Mouse (Mus musculus): Measurements from ENCODE around the gene Rft1. TPM values are rescaled to one million over a fixed set of nuclear protein-coding genes. Genes with fewer than 3 reads are reported as not detected.

Gene Rft1
- polyA plus RNA-seq, 1 experiment: 8.1 TPM

DNA sequence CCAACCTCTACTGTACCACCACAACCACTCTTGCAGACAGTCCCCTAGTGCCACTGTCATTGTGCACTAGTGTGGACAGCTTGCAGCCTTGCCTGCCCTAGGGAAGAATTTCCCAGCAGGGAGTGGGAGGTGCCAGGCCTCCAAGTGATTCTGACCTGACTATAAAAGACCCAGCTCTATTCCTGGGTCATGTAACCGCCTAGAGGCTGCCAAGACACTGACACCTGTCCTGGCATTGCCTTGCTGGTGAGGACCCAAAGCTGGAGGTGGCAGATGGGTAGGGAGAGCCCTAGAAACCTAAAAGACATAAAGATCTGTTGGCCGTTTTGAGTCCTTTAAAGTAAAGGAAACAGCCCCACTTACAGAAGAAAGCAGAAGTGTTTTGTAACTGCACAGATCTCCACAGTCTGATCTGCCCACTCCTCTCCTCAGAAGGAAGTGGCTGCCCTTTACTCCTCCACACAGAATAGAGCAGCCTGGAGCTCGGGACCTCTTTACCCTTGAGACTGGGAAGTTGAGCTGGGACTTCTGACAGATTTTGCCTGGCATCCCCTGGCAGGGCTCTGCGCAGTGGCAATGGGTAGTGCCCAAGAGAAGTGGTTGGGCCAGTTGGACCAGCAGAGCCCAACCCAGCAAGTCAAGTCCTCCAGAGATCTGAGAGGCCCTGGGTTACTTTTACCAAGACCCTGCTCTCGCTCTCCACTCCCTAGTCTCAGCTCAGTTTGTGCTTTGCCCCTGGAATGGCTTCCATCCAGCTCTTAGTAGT lies 23.2 kb upstream of the Rft1 start:
- no peak for TF ChIP-seq CTCF (IDR thresholded peaks at IDR 0.05; ENCODE audit: control insufficient read depth, insufficient read depth, insufficient replicate concordance, low read depth, low read length)
- TF ChIP-seq POLR2A (IDR thresholded peaks at IDR 0.05; ENCODE audit: control insufficient read depth, low read depth, low read length): no peak
- Histone ChIP-seq H3K36me3 (ENCODE audit: control insufficient read depth, insufficient read depth, low read length) (no peaks in the 10 kb centered on the region), H3K27ac (ENCODE audit: control insufficient read depth, insufficient read depth, low read depth, low read length) (no peak overlapping the region), H3K27me3 (ENCODE audit: control insufficient read depth, insufficient read depth, low read length) (no peaks in the 10 kb centered on the region), H3K4me1 (ENCODE audit: control insufficient read depth, insufficient read depth, low read length) (peaks cover 5% of the 10 kb centered on the region), H3K4me3 (ENCODE audit: control insufficient read depth, low read depth, low read length) (no peak overlapping the region)

DNA sequence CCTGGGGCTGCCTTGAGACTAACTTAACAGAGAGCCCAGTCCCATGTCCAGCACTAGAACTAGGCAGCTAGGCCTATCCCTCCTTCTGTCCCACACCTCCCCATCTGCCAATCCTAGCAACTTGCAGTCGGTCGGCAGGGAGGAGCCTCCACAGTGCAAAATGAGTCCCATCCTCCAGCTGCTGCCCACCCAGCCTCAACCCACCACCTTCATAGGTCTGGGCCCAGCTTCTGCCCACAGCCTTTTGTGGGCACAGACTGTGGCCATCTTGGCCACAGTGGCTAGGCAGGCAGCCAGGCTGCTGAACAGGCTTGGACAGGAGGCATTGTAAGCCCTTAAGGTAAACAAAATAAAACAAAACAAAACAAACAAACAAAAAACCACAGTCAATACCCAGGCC lies 22.3 kb upstream of the Rft1 start:
- no peaks in the 10 kb centered on the region for H3K27me3 ChIP-seq (ENCODE audit: control insufficient read depth, insufficient read depth, low read length)
- no peaks in the 10 kb centered on the region for H3K36me3 ChIP-seq (ENCODE audit: control insufficient read depth, insufficient read depth, low read length)
- H3K4me1 ChIP-seq (ENCODE audit: control insufficient read depth, insufficient read depth, low read length): no peaks in the 10 kb centered on the region
- no peak overlapping the region for H3K27ac ChIP-seq (ENCODE audit: control insufficient read depth, insufficient read depth, low read depth, low read length)
- TF ChIP-seq POLR2A (IDR thresholded peaks at IDR 0.05; ENCODE audit: control insufficient read depth, low read depth, low read length) (no peak), CTCF (IDR thresholded peaks at IDR 0.05; ENCODE audit: control insufficient read depth, insufficient read depth, insufficient replicate concordance, low read depth, low read length) (no peak)
- H3K4me3 ChIP-seq (ENCODE audit: control insufficient read depth, low read depth, low read length): no peak overlapping the region

DNA sequence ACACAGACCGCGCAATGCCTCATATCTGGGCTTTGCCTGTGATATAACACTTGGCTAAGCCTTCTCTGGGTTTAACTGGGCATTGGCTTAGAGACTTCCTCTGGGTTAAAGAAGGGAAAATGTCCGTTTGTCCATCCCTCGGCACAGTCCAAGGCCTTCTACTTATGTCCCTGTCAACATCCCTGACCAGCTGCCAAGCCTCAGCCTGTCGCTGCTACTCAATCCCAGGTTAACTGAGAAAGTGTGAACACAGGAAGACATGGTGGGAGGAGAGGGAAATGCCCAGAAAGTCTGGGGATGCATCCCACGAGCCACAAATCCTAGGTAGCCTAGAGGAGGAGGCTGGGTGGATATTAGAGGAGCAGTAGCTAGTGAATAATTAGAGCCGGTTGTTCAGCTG lies 20.5 kb upstream of the Rft1 start:
- H3K4me1 ChIP-seq (ENCODE audit: control insufficient read depth, insufficient read depth, low read length): no peaks in the 10 kb centered on the region
- H3K36me3 ChIP-seq (ENCODE audit: control insufficient read depth, insufficient read depth, low read length): no peaks in the 10 kb centered on the region
- no peak overlapping the region for H3K27ac ChIP-seq (ENCODE audit: control insufficient read depth, insufficient read depth, low read depth, low read length)
- H3K27me3 ChIP-seq (ENCODE audit: control insufficient read depth, insufficient read depth, low read length): no peaks in the 10 kb centered on the region
- no peak for TF ChIP-seq POLR2A (IDR thresholded peaks at IDR 0.05; ENCODE audit: control insufficient read depth, low read depth, low read length)
- no peak for TF ChIP-seq CTCF (IDR thresholded peaks at IDR 0.05; ENCODE audit: control insufficient read depth, insufficient read depth, insufficient replicate concordance, low read depth, low read length)
- no peak overlapping the region for H3K4me3 ChIP-seq (ENCODE audit: control insufficient read depth, low read depth, low read length)

DNA sequence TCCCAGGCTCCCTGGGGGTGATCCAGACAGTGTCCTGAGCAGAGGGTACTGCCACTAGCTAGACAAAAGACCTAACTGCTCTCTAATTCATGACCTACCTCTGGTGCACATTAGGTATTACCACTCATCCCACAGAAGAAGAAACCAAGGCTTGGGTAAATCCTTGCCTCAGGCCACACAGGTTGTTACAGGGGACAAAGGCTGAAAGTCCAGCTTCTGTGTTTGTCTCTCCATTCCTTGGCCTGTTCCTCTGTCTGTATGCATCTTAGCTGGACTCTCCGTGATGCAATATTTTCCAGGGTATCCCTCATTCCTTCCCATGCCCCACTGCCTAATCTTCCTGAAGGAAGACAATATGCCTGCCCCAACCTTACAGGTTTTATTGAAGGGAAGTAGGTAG lies 19.7 kb upstream of the Rft1 start:
- Histone ChIP-seq H3K27ac (ENCODE audit: control insufficient read depth, insufficient read depth, low read depth, low read length) (no peak overlapping the region), H3K4me1 (ENCODE audit: control insufficient read depth, insufficient read depth, low read length) (no peaks in the 10 kb centered on the region), H3K27me3 (ENCODE audit: control insufficient read depth, insufficient read depth, low read length) (no peaks in the 10 kb centered on the region), H3K36me3 (ENCODE audit: control insufficient read depth, insufficient read depth, low read length) (no peaks in the 10 kb centered on the region), H3K4me3 (ENCODE audit: control insufficient read depth, low read depth, low read length) (no peak overlapping the region)
- TF ChIP-seq CTCF (IDR thresholded peaks at IDR 0.05; ENCODE audit: control insufficient read depth, insufficient read depth, insufficient replicate concordance, low read depth, low read length): no peak
- no peak for TF ChIP-seq POLR2A (IDR thresholded peaks at IDR 0.05; ENCODE audit: control insufficient read depth, low read depth, low read length)

DNA sequence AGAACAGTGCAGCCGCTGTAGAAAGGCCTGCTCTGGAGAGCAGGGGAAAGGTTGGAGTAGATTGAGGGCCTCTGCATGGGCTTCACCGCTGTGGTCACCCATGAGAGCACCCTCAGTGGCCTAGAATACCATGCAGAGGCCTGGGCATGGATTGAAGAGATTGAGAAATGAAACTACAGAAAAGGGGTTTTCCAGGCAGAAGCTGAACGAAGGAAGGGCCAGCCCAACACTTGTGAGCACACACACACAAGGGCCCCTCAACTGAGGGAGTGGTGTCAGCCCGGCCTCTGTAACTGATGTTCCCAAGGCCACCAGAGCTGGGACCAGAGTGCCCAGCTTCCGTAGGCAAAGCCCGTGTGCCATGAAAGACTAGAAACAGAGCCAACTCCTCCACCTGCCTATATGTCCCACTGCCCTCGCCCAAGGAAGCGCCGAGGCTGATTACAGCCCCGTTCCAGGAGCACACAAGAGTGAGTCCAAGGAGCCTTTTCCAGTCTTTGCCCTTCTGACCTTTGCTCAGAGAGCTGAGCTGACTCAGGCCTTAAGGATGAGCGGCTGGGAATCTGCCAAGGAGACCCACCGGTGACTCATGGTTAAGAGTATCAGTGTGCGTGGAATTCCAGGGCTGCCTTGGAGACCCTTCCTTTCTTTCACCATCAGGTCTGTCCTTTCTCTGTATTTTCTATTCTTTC lies 18.8 kb upstream of the Rft1 start:
- H3K4me3 ChIP-seq (ENCODE audit: control insufficient read depth, low read depth, low read length): no peak overlapping the region
- no peak for TF ChIP-seq POLR2A (IDR thresholded peaks at IDR 0.05; ENCODE audit: control insufficient read depth, low read depth, low read length)
- no peak for TF ChIP-seq CTCF (IDR thresholded peaks at IDR 0.05; ENCODE audit: control insufficient read depth, insufficient read depth, insufficient replicate concordance, low read depth, low read length)
- no peak overlapping the region for H3K27ac ChIP-seq (ENCODE audit: control insufficient read depth, insufficient read depth, low read depth, low read length)
- H3K4me1 ChIP-seq (ENCODE audit: control insufficient read depth, insufficient read depth, low read length): no peaks in the 10 kb centered on the region
- no peaks in the 10 kb centered on the region for H3K27me3 ChIP-seq (ENCODE audit: control insufficient read depth, insufficient read depth, low read length)
- H3K36me3 ChIP-seq (ENCODE audit: control insufficient read depth, insufficient read depth, low read length): no peaks in the 10 kb centered on the region

DNA sequence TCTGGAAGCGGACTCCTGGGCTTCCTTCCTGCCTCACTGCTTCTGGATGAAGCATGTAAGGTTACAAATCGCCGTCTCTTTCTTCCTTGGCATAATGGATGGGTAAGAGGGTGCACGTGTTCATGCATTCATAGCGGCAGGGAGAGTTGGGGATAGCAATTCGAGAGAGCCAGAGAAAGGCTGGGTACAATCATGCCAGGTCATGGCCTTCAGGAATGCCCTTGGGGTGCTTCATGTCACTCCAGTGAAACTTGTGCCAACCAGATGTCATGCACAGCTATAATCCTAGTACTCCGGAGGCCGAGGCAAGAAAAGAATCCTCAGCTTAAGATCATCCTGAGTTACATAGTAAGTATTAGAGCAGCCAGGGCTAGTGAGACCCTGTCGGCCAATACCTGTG lies 17.7 kb upstream of the Rft1 start:
- H3K36me3 ChIP-seq (ENCODE audit: control insufficient read depth, insufficient read depth, low read length): no peaks in the 10 kb centered on the region
- H3K27me3 ChIP-seq (ENCODE audit: control insufficient read depth, insufficient read depth, low read length): no peaks in the 10 kb centered on the region
- H3K4me1 ChIP-seq (ENCODE audit: control insufficient read depth, insufficient read depth, low read length): no peaks in the 10 kb centered on the region
- TF ChIP-seq POLR2A (IDR thresholded peaks at IDR 0.05; ENCODE audit: control insufficient read depth, low read depth, low read length) (no peak), CTCF (IDR thresholded peaks at IDR 0.05; ENCODE audit: control insufficient read depth, insufficient read depth, insufficient replicate concordance, low read depth, low read length) (no peak)
- no peak overlapping the region for H3K4me3 ChIP-seq (ENCODE audit: control insufficient read depth, low read depth, low read length)
- H3K27ac ChIP-seq (ENCODE audit: control insufficient read depth, insufficient read depth, low read depth, low read length): no peak overlapping the region

DNA sequence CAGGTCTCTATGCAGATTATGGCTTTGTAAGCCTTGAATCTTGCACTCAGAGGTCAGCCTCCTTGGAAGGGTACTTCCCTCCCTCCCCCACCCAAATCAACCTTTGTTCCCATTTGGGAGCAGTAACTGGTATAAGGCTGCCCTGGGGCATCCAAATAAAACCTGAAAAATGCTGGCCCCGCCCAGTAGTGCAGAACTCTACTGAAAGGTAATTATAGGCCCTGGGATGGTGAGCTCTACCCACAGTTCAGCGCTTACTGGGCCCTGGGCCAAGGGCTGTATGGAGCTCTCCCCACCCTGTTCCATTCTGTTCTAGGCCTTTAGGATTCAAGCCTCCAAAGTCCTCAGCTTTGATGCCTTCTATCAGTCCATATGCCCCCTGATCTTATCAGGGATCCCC lies 17.1 kb upstream of the Rft1 start:
- TF ChIP-seq POLR2A (IDR thresholded peaks at IDR 0.05; ENCODE audit: control insufficient read depth, low read depth, low read length): no peak
- TF ChIP-seq CTCF (IDR thresholded peaks at IDR 0.05; ENCODE audit: control insufficient read depth, insufficient read depth, insufficient replicate concordance, low read depth, low read length): no peak
- Histone ChIP-seq H3K4me1 (ENCODE audit: control insufficient read depth, insufficient read depth, low read length) (no peaks in the 10 kb centered on the region), H3K27me3 (ENCODE audit: control insufficient read depth, insufficient read depth, low read length) (no peaks in the 10 kb centered on the region), H3K27ac (ENCODE audit: control insufficient read depth, insufficient read depth, low read depth, low read length) (no peak overlapping the region), H3K4me3 (ENCODE audit: control insufficient read depth, low read depth, low read length) (no peak overlapping the region), H3K36me3 (ENCODE audit: control insufficient read depth, insufficient read depth, low read length) (no peaks in the 10 kb centered on the region)
